Mouse (Mus musculus): ENCODE measurements around the gene Plch2.

Plch2 gene

GRCm38 (mm10) chr4:155020813-155021212, 35.8 kb downstream of the Plch2 start:
- DNase-seq (ENCODE audit: low read depth, low spot score), result no peak

DNA sequence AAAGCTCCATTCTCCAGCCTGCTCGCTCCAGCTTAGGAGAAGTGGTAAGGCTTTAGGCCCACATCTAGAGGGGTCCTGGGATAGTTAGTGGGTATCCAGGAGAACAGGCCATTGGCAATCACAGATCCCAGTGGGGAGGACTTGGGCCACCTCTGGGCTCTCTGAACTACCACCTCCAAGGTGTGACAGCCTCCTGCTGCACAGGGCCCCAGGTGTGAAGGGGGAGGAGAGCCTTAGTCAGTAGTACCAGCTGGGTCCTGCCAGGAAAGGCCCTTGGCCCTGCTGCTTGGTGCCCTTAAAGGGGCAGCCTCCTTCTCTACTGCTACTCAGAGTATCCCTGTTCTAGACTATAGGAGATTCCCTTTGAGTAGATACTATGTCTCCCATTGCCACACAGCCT, 36.4 kb downstream of the Plch2 start:
- no peak for DNase-seq (ENCODE audit: low read depth, low spot score)

GRCm38 (mm10) chr4:155019336-155019847, 37.2 kb downstream of the Plch2 start:
- no peak for DNase-seq (ENCODE audit: low read depth, low spot score)

DNA sequence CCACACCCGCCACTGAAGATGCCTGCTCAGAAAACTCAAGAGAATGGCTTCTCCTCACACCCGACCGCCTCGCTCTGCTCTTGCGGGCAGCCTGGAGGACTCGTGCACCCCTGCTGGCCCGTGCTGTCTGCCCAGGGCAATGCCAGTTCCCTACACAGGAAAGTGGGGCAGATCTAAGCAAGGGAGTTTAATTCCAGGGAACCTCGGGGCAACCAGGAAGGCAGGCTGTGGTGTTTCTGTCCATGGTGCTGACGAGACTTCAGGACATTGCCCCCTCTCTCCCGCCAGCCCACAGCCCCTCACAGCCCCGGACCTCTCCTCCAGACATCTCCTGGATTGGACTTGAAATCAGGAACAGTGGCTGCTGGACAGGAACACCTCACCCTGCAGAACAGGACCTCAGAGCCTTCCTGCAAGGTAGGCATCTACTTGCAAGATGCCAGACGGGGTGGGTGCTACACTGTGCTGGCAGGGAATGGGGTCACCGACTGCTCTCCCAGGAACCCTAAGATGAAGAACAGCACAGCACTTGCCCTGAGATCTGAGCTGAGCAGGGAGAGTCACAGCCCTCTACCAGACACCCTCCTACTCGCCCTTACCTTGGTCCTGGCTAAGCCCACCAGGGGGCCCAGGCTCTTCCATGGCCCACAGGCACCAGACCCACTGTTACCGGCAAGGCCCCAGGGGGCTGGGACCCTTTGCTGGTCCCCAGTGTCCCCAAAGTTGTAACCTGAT, 37.8 kb downstream of the Plch2 start:
- no peak for DNase-seq (ENCODE audit: low read depth, low spot score)

DNA sequence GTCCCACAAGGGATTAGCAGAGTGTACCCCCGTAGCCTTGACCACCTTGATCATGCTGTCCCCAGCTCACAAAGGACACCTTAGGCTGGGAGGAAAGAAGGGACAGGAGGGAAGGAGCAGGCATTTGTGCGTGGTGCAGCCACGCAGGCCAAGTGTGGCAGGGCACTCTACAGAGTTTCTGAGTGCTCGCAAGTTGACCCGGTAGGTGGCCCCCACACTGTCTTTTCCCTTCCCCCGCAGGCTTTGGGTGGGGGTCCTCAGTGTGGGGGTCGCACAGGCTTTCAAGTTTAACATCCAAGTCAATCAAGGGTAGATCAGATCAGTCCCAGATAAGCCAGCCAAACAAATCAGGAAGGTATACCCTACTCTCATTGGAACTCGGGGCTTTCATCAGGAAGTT, 38.5 kb downstream of the Plch2 start:
- no peak for DNase-seq (ENCODE audit: low read depth, low spot score)

DNA sequence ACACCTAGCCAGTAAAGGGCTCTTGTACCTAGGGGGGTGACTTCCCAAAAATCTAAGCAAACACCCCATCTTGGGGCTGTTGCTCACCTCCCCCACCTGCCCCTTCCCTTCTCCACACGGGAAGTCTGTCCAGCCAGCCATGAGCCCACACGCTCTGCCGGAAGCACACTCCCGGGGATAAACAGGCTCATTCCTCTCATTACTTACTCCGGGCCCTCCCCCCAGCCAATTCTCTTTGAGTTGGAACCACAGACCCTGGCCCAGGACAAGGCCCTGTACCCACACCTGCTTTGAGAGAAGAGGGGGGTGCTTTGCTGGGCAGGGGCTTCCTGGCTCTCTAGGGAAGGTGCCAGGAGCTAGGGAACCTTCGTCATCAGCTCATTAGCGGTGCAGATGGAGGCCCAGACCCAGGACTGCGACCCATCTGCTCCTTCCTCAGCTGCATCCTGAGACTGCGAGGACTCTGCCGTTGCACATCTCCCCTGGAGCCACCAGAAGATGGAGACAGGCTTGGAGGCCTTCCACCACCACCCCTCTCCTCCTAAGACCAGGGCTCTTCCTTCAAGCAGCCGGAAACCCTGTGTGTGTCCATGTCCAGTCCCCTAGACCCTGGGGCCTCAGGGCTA, 39.2 kb downstream of the Plch2 start:
- DNase-seq (ENCODE audit: low read depth, low spot score), result no peak

- DNase-seq (ENCODE audit: low read depth, low spot score), result no peak
These were observed 39.8 kb downstream of the Plch2 start for GRCm38 (mm10) chr4:155016807-155017206.

- DNase-seq (ENCODE audit: low read depth, low spot score), result no peak
These were observed 41.0 kb downstream of the Plch2 start for GRCm38 (mm10) chr4:155015550-155015949.

DNA sequence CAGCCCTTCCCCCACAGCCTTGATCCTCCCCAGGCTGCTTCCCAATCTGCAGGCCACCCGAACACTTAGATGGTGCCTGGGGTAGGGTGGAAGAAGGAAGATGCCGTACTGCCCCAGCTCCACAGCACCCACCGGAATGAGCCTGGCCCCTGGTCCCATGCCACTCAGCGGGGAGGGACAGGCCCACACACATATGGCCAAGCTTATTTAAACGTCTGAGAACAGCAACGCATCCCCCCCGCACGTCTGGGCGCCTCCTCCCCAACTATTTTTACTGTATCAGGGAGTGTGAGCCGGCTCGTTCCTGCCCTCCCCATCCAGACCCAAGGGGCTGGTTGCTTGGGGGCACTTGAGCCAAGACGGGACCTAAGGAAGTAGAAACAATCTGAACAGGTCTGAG, 41.8 kb downstream of the Plch2 start:
- DNase-seq (ENCODE audit: low read depth, low spot score), result no peak

GRCm38 (mm10) chr4:155014244-155014643, 42.3 kb downstream of the Plch2 start:
- no peak for DNase-seq (ENCODE audit: low read depth, low spot score)

- DNase-seq (ENCODE audit: low read depth, low spot score), result peak; percentile 98
These were observed 43.8 kb downstream of the Plch2 start for GRCm38 (mm10) chr4:155012788-155013187.

DNA sequence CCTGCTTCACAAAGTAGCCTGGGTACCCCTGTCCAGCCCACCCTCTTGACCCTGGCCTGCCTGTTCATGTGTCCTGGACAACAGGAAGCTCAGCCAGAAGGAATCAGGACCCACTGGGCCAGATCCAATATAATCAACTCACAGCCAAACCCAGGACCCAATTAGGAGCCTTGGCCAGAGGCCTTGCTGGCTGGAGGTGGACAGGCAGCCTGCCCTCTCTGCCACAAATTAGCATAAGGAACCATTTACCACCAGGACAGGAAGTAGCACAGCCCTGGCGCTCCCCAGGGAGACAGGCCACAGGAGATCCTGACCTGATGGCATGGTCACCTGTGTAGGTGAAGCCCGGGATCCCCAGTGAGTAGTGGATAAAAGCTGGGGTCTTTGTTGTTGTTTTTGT, 44.5 kb downstream of the Plch2 start:
- no peak for DNase-seq (ENCODE audit: low read depth, low spot score)

DNA sequence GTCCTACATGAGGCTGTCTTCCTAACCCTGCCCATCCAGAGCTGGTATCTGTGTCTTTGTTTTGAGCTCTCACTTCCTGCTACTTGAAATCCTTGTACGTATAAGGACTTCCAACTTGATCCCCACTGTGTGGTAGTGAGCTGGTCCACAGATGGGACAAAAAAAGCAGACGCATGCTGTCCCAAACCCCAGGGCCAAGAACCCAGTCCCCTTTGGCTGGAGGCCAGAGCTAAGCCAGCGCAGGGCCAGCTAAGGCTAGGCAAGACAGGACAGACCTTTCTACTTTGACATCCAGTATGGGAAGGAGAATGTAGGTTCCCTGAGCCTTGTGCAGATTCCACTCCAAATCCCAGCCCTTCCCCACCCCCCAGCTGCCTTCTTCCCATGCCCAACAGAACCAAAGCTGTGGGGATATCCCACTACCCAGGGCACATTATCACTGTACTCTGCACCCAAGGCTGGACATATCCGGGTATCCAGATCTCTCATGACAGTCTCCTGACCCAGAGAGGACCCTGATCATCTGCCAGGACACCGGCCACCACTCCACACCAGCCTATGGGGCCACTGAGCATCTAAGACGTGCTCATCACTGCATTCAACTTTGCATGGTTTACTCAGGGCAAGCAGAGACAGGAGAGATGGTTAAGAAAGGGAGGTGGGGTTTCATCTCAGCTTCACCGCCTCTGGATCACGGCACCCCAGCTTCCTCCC, 45.1 kb downstream of the Plch2 start:
- no peak for DNase-seq (ENCODE audit: low read depth, low spot score)

GRCm38 (mm10) chr4:155010870-155011269, 45.7 kb downstream of the Plch2 start:
- peak; percentile 78 for DNase-seq (ENCODE audit: low read depth, low spot score)

GRCm38 (mm10) chr4:155009216-155009615, 47.4 kb downstream of the Plch2 start:
- DNase-seq (ENCODE audit: low read depth, low spot score), result no peak

DNA sequence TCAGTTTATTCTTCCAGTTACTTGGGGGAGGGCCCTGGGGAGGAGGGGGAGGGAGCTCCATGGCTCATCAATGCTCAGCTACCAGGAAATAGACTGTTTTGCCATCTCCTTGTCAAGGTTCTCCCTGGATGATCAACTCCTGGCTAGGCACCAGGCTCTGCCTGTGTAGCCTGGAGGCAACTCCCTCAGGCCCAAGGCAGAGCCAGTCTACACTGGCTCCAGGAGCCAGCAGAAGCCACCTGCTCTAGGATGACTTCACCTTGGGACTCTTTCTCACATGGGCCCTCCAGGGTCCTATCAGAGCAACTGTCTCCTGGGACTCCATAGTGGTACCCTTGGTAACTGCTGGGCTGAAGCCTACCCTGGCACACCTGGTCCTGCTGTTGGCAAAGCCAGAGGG, 48.5 kb downstream of the Plch2 start:
- DNase-seq (ENCODE audit: low read depth, low spot score), result no peak

DNA sequence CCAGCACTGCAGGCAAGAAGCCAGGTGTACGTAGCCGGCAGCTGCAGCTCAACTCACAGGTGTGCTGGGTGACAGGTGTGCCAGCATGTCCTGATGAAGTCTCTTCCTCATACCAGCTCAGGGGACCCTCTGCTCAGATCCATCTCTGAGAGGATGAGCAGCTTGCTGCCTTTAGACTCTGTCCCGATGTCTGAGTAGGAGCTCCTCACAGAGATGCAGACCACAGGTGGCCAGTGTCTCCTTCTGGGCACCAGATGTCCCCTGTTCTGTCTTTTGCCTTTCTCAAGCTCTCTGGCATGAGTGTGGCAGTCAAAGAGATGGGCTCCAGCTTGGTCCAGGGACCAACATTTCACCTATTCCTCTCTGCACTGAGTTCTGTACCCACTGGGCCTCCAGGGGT, 48.9 kb downstream of the Plch2 start:
- DNase-seq (ENCODE audit: low read depth, low spot score), result no peak

DNA sequence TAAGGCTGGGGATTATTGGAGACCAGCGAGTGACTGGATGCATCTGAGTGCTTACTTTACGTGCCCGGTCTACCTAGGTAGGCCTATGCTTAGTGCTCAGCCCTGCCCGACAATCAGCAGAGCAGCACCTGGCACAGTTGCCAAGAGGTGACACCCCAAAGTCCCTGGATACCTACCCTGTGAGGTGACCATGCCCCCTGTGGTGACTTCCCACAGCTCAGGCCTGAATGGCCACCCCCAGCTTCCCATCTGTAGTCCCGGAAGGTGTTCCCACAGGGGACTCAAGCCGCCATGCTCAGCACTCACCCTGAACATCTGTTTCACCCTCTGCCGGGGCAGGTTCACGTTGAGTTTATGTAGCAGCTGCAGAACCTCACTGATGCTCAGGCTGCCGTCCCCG, 50.3 kb downstream of the Plch2 start:
- DNase-seq (ENCODE audit: low read depth, low spot score), result no peak

GRCm38 (mm10) chr4:155005278-155005677, 51.3 kb downstream of the Plch2 start:
- no peak for DNase-seq (ENCODE audit: low read depth, low spot score)

DNA sequence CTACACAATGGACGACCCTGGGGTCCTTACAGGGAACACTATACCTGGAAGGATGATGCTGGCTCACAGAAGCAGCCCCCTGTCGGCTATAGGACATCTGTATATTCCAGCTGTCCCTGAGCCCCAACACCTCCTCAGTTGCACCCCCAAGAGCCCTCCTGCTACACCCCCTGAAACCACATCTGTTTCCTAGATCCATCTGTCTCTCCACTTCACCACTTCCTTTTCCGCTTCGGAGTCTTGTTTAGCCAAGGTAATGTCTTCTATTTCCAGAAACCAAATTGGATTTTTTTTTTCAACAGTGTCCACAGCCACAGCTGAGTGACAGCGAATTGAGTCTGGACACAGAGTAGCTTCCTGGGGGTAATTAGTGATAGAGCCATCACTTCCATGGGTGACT, 57.2 kb downstream of the Plch2 start:
- no peak for DNase-seq (ENCODE audit: low read depth, low spot score)

GRCm38 (mm10) chr4:154996572-154997154, 59.9 kb downstream of the Plch2 start:
- no peak for DNase-seq (ENCODE audit: low read depth, low spot score)

- DNase-seq (ENCODE audit: low read depth, low spot score), result no peak
These were observed 61.7 kb downstream of the Plch2 start for GRCm38 (mm10) chr4:154994876-154995275.
